In the genomic region with DNA sequence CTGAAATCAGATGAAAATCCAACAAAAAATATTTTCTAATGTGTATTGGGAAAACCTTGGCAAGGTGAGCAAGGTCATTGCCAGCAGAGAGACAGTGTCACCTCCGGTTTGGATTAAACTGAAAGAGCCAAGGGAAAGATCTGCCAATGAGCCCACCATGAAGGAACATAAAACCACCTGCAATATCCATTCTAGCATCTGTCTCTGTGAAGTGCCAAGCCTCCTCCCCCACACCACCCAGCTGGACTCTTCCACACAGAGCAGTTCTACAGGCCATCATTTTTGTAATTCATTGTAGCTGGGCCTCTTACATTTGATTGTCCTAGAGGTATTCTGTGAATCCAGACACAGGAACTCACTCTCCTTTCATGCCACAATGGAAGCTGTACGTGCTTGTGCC, we compare ENCODE assay signal across 24 mouse cellular contexts.
A peak's percentile ranks its signal among the peaks of the same experiment; 100 is the strongest.
DNase-seq lines count a peak whose midpoint lies in the region; ATAC-seq lines count a peak whose summit lies in the region.
"Had no signal": no experiment of that assay in that cellular context is flagged by ENCODE, and none has a peak within 500 bp of the region (broad histone marks: within the 10 kb centered on the region; RNA-seq: fewer than 3 reads in every experiment).

No protein-coding gene starts in this region.

- no peak overlapping the region for H3K27ac ChIP-seq in hindbrain, embryonic 16.5 days (ENCODE audit: low read depth, low read length)
- no peak overlapping the region for H3K27ac ChIP-seq in hindbrain, embryonic 10.5 days
- H3K27ac ChIP-seq: embryonic facial prominence, embryonic 13.5 days; forebrain, embryonic 13.5 days; gastrocnemius, adult 2 months; limb, embryonic 12.5 days; midbrain, embryonic 13.5 days; neural tube, embryonic 12.5 days had no signal

- 71% methylated on average over 2 of the region's 2 CpGs for WGBS in hindbrain, embryonic 16.5 days
- 82% methylated on average over 2 of the region's 2 CpGs for WGBS in hindbrain, embryonic 10.5 days

- no peak overlapping the region for H3K9ac ChIP-seq in hindbrain, embryonic 16.5 days (ENCODE audit: low read depth, low read length)
- H3K9ac ChIP-seq: embryonic facial prominence, embryonic 13.5 days; forebrain, embryonic 13.5 days; limb, embryonic 12.5 days; liver, postnatal 0 days; midbrain, embryonic 13.5 days; neural tube, embryonic 12.5 days had no signal

- no peaks in the 10 kb centered on the region for H3K36me3 ChIP-seq in hindbrain, embryonic 16.5 days (ENCODE audit: control insufficient read depth, insufficient read depth, low read length)
- no peaks in the 10 kb centered on the region for H3K36me3 ChIP-seq in hindbrain, embryonic 10.5 days
- H3K36me3 ChIP-seq: embryonic facial prominence, embryonic 13.5 days; limb, embryonic 12.5 days; midbrain, embryonic 13.5 days; neural tube, embryonic 12.5 days had no signal

- no peak overlapping the region for H3K4me3 ChIP-seq in hindbrain, embryonic 16.5 days (ENCODE audit: low read length)
- H3K4me3 ChIP-seq in hindbrain, embryonic 10.5 days = no peak overlapping the region
- H3K4me3 ChIP-seq: embryonic facial prominence, embryonic 13.5 days; erythroblast, embryonic 14.5 days; forebrain, embryonic 13.5 days; gastrocnemius, adult 2 months; limb, embryonic 12.5 days; midbrain, embryonic 13.5 days; neural tube, embryonic 12.5 days had no signal

- no peaks in the 10 kb centered on the region for H3K9me3 ChIP-seq in hindbrain, embryonic 16.5 days (ENCODE audit: control insufficient read depth, low read length)
- H3K9me3 ChIP-seq in hindbrain, embryonic 10.5 days = no peaks in the 10 kb centered on the region
- H3K9me3 ChIP-seq: embryonic facial prominence, embryonic 13.5 days; forebrain, embryonic 13.5 days; limb, embryonic 12.5 days; midbrain, embryonic 13.5 days; neural tube, embryonic 12.5 days had no signal

- no peak for DNase-seq in hindbrain, embryonic 10.5 days (ENCODE audit: low spot score)
- peak; percentile 95 for DNase-seq in brain, adult 2 months (ENCODE audit: low read depth, low spot score)
- peak; percentile 67 to 71 for DNase-seq in cerebellum, adult 18-20 months
- peak; percentile 84 to 89 for DNase-seq in cerebellum, postnatal 14 days
- DNase-seq in natural killer cell, adult 2 months (ENCODE audit: low spot score in 2 of 2) = no peak
- no peak for DNase-seq in kidney, adult 11 months
- DNase-seq: adrenal gland, postnatal 10 days; embryo, embryonic 11 days; gastrocnemius, adult 2 months; kidney, postnatal 4 days; liver, postnatal 0 days; right cerebral cortex, postnatal 25 days; spleen, adult 18-20 months; thymus, postnatal 36 days had no signal

- no peaks in the 10 kb centered on the region for H3K4me1 ChIP-seq in hindbrain, embryonic 16.5 days (ENCODE audit: control insufficient read depth, insufficient read depth, low read depth, low read length)
- no peaks in the 10 kb centered on the region for H3K4me1 ChIP-seq in hindbrain, embryonic 10.5 days (replicated peaks)
- H3K4me1 ChIP-seq: embryonic facial prominence, embryonic 13.5 days; limb, embryonic 12.5 days; midbrain, embryonic 13.5 days; neural tube, embryonic 12.5 days had no signal

- no peak overlapping the region for H3K4me2 ChIP-seq in hindbrain, embryonic 16.5 days (ENCODE audit: low read length)
- H3K4me2 ChIP-seq: embryonic facial prominence, embryonic 13.5 days; forebrain, embryonic 13.5 days; limb, embryonic 12.5 days; liver, embryonic 11.5 days; midbrain, embryonic 13.5 days; neural tube, embryonic 12.5 days had no signal

- peak; percentile 58; the same call in 1 of the 2 replicates for ATAC-seq in hindbrain, embryonic 16.5 days
- ATAC-seq: forebrain, embryonic 13.5 days; intestine, postnatal 0 days; liver, postnatal 0 days; lung, postnatal 0 days; midbrain, embryonic 13.5 days had no signal

- H3K27me3 ChIP-seq in hindbrain, embryonic 16.5 days (replicated peaks; ENCODE audit: control insufficient read depth, insufficient read depth, low read length) = no peaks in the 10 kb centered on the region
- H3K27me3 ChIP-seq in hindbrain, embryonic 10.5 days (ENCODE audit: insufficient read depth, poor library complexity, severe bottlenecking) = no peaks in the 10 kb centered on the region
- H3K27me3 ChIP-seq: embryonic facial prominence, embryonic 13.5 days; forebrain, embryonic 13.5 days; limb, embryonic 12.5 days; midbrain, embryonic 13.5 days; neural tube, embryonic 12.5 days had no signal

Comparison
In these comparisons a context has a peak if more than half of its experiments do, and no peak if none do; other contexts are left out.
1. DNase-seq: peak in brain, adult 2 months (single experiment), cerebellum, adult 18-20 months (2 of 2) and cerebellum, postnatal 14 days (2 of 2); none in hindbrain, embryonic 10.5 days (single experiment), natural killer cell, adult 2 months (0 of 2) and kidney, adult 11 months (single experiment).